Mouse (Mus musculus) brown adipose tissue, adult 24 weeks (tissue): Measurements from ENCODE around the gene Msmp. TPM values are rescaled to one million over a fixed set of nuclear protein-coding genes. Genes with fewer than 3 reads are reported as not detected.
"Not testable (repeated sequence)": the region's sequence is repeated elsewhere in the genome, so short reads cannot be mapped to it uniquely, and the experiment has no call there.

Source experiments
- H3K27ac ChIP-seq: fragments of 200-500 bp; replicated peaks from 2 replicates; pipeline ENCODE4 v1.5.1; 2012; ENCODE audit warnings: low read depth, mild to moderate bottlenecking, low read length
- H3K4me1 ChIP-seq: fragments of 200-500 bp; 2 replicates; pipeline ENCODE4 v1.6.1; 2012; ENCODE audit warnings: low read length, mixed read lengths; ENCODE audit not compliant: control insufficient read depth, insufficient read depth, insufficient read length
- H3K4me3 ChIP-seq: fragments of 200-500 bp; 2 replicates; pipeline ENCODE4 v1.5.1; 2012; ENCODE audit warnings: low read depth, mild to moderate bottlenecking, low read length, moderate library complexity; ENCODE audit not compliant: insufficient read depth
- polyA plus RNA-seq: library from polyadenylated mRNA; stranded (reverse); fragments of >200 nt; gene quantifications from 2 replicates; pipeline ENCODE4 v1.2.4, GENCODE M21; 2012; ENCODE audit not compliant: missing spikeins, insufficient read depth, insufficient read length

Gene Msmp
- polyA plus RNA-seq, 1 experiment, result not detected

- Histone ChIP-seq H3K4me1 (no peaks in the 10 kb centered on the region), H3K4me3 (no peak overlapping the region), H3K27ac (no peak overlapping the region)
Observed at GRCm38 (mm10) chr4:43604099-43604498, 19.8 kb upstream of the Msmp start.

- no peak overlapping the region for H3K4me3 ChIP-seq
- no peak overlapping the region for H3K27ac ChIP-seq
- no peaks in the 10 kb centered on the region for H3K4me1 ChIP-seq
Observed at GRCm38 (mm10) chr4:43600195-43600934, 16.1 kb upstream of the Msmp start.

- Histone ChIP-seq H3K4me1 (no peaks in the 10 kb centered on the region), H3K4me3 (no peak overlapping the region), H3K27ac (no peak overlapping the region)
Observed at GRCm38 (mm10) chr4:43598650-43599380, 14.5 kb upstream of the Msmp start.

GRCm38 (mm10) chr4:43598200-43598599, 13.9 kb upstream of the Msmp start:
- H3K27ac ChIP-seq, result no peak overlapping the region
- H3K4me3 ChIP-seq, result no peak overlapping the region

GRCm38 (mm10) chr4:43596597-43596996, 12.3 kb upstream of the Msmp start:
- not testable (repeated sequence) for H3K4me3 ChIP-seq, H3K4me1 ChIP-seq, H3K27ac ChIP-seq

More at GRCm38 (mm10) chr4:43598200-43598599, 13.9 kb upstream of the Msmp start:
- no peaks in the 10 kb centered on the region for H3K4me1 ChIP-seq

- no peak overlapping the region for H3K4me3 ChIP-seq
- no peak overlapping the region for H3K27ac ChIP-seq
- no peaks in the 10 kb centered on the region for H3K4me1 ChIP-seq
Observed at GRCm38 (mm10) chr4:43593453-43593852, 9.2 kb upstream of the Msmp start.

- H3K4me1 ChIP-seq, result peaks cover 5% of the 10 kb centered on the region; the same call in 1 of the 2 replicates
- H3K4me3 ChIP-seq, result no peak overlapping the region
- no peak overlapping the region for H3K27ac ChIP-seq
Observed at GRCm38 (mm10) chr4:43591961-43592360, 7.7 kb upstream of the Msmp start.

GRCm38 (mm10) chr4:43591543-43591942, 7.2 kb upstream of the Msmp start:
- Histone ChIP-seq H3K4me3 (no peak overlapping the region), H3K27ac (no peak overlapping the region), H3K4me1 (peaks cover 8% of the 10 kb centered on the region)

GRCm38 (mm10) chr4:43587681-43588080, 3.4 kb upstream of the Msmp start:
- peak overlapping the region; percentile 99 for H3K27ac ChIP-seq
- peaks cover 20% of the 10 kb centered on the region for H3K4me1 ChIP-seq
- no peak overlapping the region for H3K4me3 ChIP-seq

- H3K27ac ChIP-seq, result peak overlapping the region; percentile 99
- peaks cover 20% of the 10 kb centered on the region for H3K4me1 ChIP-seq
- H3K4me3 ChIP-seq, result no peak overlapping the region
Observed at GRCm38 (mm10) chr4:43586411-43586810, 2.1 kb upstream of the Msmp start.

- Histone ChIP-seq H3K4me3 (no peak overlapping the region), H3K4me1 (peaks cover 20% of the 10 kb centered on the region), H3K27ac (peak overlapping the region; percentile 96)
Observed at GRCm38 (mm10) chr4:43585682-43586081, 1.4 kb upstream of the Msmp start.

- no peak overlapping the region for H3K4me3 ChIP-seq
- peak overlapping the region; percentile 79 for H3K27ac ChIP-seq
- H3K4me1 ChIP-seq, result peaks cover 23% of the 10 kb centered on the region
Observed at GRCm38 (mm10) chr4:43583421-43583820, 873 bp downstream of the Msmp start.

GRCm38 (mm10) chr4:43582241-43582640, 2.1 kb downstream of the Msmp start:
- no peak overlapping the region for H3K27ac ChIP-seq
- H3K4me1 ChIP-seq, result peaks cover 20% of the 10 kb centered on the region
- H3K4me3 ChIP-seq, result no peak overlapping the region

- peaks cover 15% of the 10 kb centered on the region for H3K4me1 ChIP-seq
- H3K4me3 ChIP-seq, result no peak overlapping the region
- no peak overlapping the region for H3K27ac ChIP-seq
Observed at GRCm38 (mm10) chr4:43581381-43581780, 2.9 kb downstream of the Msmp start.

GRCm38 (mm10) chr4:43580721-43581120, 3.6 kb downstream of the Msmp start:
- H3K4me3 ChIP-seq, result no peak overlapping the region
- peaks cover 14% of the 10 kb centered on the region for H3K4me1 ChIP-seq
- H3K27ac ChIP-seq, result no peak overlapping the region

- Histone ChIP-seq H3K27ac (peak overlapping the region; percentile 25; the same call in 1 of the 2 replicates), H3K4me3 (peak overlapping the region; percentile 85; the same call in 1 of the 2 replicates), H3K4me1 (peaks cover 6% of the 10 kb centered on the region; the same call in 1 of the 2 replicates)
Observed at GRCm38 (mm10) chr4:43579731-43580130, 4.6 kb downstream of the Msmp start.
